Mouse (Mus musculus): ENCODE measurements around the gene Sesn2. TPM values are rescaled to one million over a fixed set of nuclear protein-coding genes. Genes with fewer than 3 reads are reported as not detected.

Sesn2 gene
- polyA plus RNA-seq, 2 experiments: 5.9 to 6.4 TPM

DNA sequence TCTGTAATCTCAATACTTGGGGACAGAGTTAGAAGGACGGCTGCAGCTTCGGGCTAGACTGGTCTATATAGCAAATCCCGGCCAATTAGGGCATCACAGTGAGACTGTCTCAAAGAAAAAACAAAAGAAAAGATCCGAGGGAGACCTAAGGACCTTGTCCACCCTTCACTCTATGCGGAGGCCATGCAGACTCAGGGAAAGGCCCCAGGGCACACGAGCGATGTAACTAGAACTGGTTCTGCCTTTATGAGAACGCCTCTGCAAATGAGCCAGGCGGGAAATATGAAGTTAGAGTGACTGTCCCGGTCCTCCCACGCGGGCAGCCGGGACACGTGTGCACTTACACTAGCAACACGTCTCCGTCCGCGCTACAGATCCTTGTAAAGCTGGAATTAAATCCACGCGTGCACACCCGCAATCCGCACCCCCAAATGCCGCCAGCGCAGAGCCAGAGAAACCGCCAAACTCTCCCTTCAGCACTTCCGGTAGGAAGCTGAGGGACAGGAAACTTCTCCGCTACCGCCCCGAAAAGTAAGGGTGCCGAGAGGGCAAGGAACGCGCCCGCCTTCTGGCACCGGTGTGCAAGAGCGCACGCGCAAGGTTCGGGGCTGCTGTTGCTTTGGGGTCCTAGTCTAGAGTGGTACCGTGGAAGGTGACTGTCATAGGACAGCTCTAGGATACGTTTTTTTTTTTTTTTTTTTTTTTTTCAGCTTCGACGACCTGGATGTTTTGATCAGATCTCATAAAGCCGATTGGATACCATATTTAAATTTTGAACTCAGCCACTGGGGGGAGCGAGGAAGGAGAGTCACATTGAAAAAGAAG lies 46.7 kb downstream of the Sesn2 start, which contains the start of gene Med18:
TSS of gene Med18 (minus strand) at position 492 of the 825 bp plus-strand sequence.
- TF ChIP-seq POLR2A (IDR thresholded peaks at IDR 0.05; ENCODE audit: borderline replicate concordance, extremely low read depth, insufficient read depth, insufficient read length): 0 out of 2 replicates have a peak, but pooled peaks have one; percentile 2
- no peaks in the 10 kb centered on the region for H3K9me3 ChIP-seq (ENCODE audit: control insufficient read depth, low read length)
- under 1% methylated on average over 44 of the region's 44 CpGs for WGBS
- peak within 1 kb of the TSS; percentile 86 for H3K4me3 ChIP-seq (replicated peaks; ENCODE audit: low read length)
- peak within 1 kb of the TSS; percentile 68 for H3K9ac ChIP-seq (ENCODE audit: low read depth, low read length, severe bottlenecking)
- H3K4me1 ChIP-seq (ENCODE audit: control insufficient read depth, insufficient read depth, low read length): peaks cover 15% of the 10 kb centered on the region
- peak within 1 kb of the TSS; percentile 82 for H3K4me2 ChIP-seq (replicated peaks; ENCODE audit: low read depth, low read length, severe bottlenecking)
- ATAC-seq (ENCODE audit: low FRiP score, low read depth): peak; percentile 93
- peak within 1 kb of the TSS; percentile 59; the same call in 1 of the 2 replicates for H3K27ac ChIP-seq (replicated peaks; ENCODE audit: low read depth, low read length)
- no peaks in the 10 kb centered on the region for H3K27me3 ChIP-seq (ENCODE audit: control insufficient read depth, insufficient read depth, low read length)
- peak; percentile 95 for DNase-seq (ENCODE audit: low spot score)
- H3K36me3 ChIP-seq (ENCODE audit: control insufficient read depth, insufficient read depth, low read length): peaks cover 22% of the 10 kb centered on the region

DNA sequence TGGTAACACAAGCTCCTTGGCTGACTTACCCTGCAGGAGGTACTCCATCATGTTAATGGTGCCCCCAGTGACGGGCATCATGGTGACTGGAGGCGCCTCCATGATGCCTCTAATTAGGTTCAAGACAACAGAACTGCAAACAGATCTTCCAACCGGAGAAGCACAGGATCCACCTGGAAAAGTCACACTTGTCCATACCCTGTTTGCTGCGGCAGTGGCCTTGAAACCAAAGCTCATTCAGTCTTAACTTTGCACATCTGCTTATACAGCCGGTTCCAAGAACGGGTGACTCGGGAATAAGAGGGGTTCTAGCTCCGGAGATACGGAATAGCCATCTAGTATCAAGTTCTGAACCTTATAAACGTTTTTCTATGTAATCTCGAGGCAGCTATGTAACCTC lies 47.5 kb downstream of the Sesn2 start:
- peak overlapping the region; percentile 68 for H3K9ac ChIP-seq (ENCODE audit: low read depth, low read length, severe bottlenecking)
- H3K27me3 ChIP-seq (ENCODE audit: control insufficient read depth, insufficient read depth, low read length): no peaks in the 10 kb centered on the region
- peaks cover 28% of the 10 kb centered on the region for H3K36me3 ChIP-seq (ENCODE audit: control insufficient read depth, insufficient read depth, low read length)
- no peak overlapping the region for H3K27ac ChIP-seq (replicated peaks; ENCODE audit: low read depth, low read length)
- H3K9me3 ChIP-seq (ENCODE audit: control insufficient read depth, low read length): no peaks in the 10 kb centered on the region
- peak overlapping the region; percentile 82 for H3K4me2 ChIP-seq (replicated peaks; ENCODE audit: low read depth, low read length, severe bottlenecking)
- peaks cover 15% of the 10 kb centered on the region for H3K4me1 ChIP-seq (ENCODE audit: control insufficient read depth, insufficient read depth, low read length)
- ATAC-seq (ENCODE audit: low FRiP score, low read depth): no peak
- H3K4me3 ChIP-seq (replicated peaks; ENCODE audit: low read length): peak overlapping the region; percentile 86
- no peak for TF ChIP-seq POLR2A (IDR thresholded peaks at IDR 0.05; ENCODE audit: borderline replicate concordance, extremely low read depth, insufficient read depth, insufficient read length)
- 10% methylated on average over 11 of the region's 11 CpGs for WGBS
- no peak for DNase-seq (ENCODE audit: low spot score)

DNA sequence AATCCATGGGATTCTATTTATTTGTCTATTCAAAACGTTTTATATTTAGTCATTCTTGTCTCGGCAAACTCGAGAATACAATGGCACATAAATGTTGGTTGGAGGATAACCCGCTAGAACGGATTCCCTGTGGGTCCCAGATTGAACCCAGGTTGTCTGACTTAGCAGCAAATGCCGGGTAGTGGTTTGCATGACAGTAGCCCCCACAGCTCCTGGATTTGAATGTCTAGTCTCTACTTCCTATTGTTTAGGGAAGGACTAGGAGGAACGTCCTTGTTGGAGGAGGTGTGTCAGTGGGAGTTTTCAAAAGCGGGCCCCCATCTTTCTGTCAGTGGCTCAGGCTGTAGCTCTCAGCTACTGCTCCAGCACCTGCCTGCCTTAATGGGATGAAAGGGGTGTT lies 50.1 kb downstream of the Sesn2 start:
- H3K27me3 ChIP-seq (ENCODE audit: control insufficient read depth, insufficient read depth, low read length): no peaks in the 10 kb centered on the region
- H3K4me3 ChIP-seq (replicated peaks; ENCODE audit: low read length): no peak overlapping the region
- DNase-seq (ENCODE audit: low spot score) (no peak), ATAC-seq (ENCODE audit: low FRiP score, low read depth) (no peak)
- TF ChIP-seq POLR2A (IDR thresholded peaks at IDR 0.05; ENCODE audit: borderline replicate concordance, extremely low read depth, insufficient read depth, insufficient read length): no peak
- H3K9me3 ChIP-seq (ENCODE audit: control insufficient read depth, low read length): no peaks in the 10 kb centered on the region
- H3K9ac ChIP-seq (ENCODE audit: low read depth, low read length, severe bottlenecking): no peak overlapping the region
- no peak overlapping the region for H3K4me2 ChIP-seq (replicated peaks; ENCODE audit: low read depth, low read length, severe bottlenecking)
- H3K4me1 ChIP-seq (ENCODE audit: control insufficient read depth, insufficient read depth, low read length): peaks cover 15% of the 10 kb centered on the region
- peaks cover 34% of the 10 kb centered on the region for H3K36me3 ChIP-seq (ENCODE audit: control insufficient read depth, insufficient read depth, low read length)
- WGBS: 94% methylated on average over 8 of the region's 8 CpGs
- no peak overlapping the region for H3K27ac ChIP-seq (replicated peaks; ENCODE audit: low read depth, low read length)

DNA sequence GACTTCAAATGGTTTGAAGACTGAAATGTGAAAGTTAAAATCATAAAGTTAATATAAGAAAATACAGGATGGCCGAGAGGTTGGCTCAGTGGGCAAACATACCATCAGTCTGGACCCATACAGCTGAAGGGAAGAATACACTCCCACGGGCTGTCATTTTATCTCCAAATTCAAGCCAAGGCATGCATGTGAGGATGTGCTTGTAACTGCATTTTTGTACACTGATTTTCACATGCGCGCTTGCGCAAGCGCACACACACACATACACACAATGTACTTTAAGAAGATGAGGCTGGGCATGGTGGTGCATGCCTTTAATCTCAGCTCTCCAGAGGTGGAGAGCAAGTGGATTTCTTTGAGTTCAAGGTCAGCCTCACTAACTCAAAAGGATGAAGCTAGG lies 54.7 kb downstream of the Sesn2 start:
- Histone ChIP-seq H3K4me3 (replicated peaks; ENCODE audit: low read length) (no peak overlapping the region), H3K9me3 (ENCODE audit: control insufficient read depth, low read length) (no peaks in the 10 kb centered on the region), H3K27ac (replicated peaks; ENCODE audit: low read depth, low read length) (no peak overlapping the region), H3K4me2 (replicated peaks; ENCODE audit: low read depth, low read length, severe bottlenecking) (no peak overlapping the region), H3K27me3 (ENCODE audit: control insufficient read depth, insufficient read depth, low read length) (no peaks in the 10 kb centered on the region), H3K9ac (ENCODE audit: low read depth, low read length, severe bottlenecking) (no peak overlapping the region), H3K4me1 (ENCODE audit: control insufficient read depth, insufficient read depth, low read length) (no peaks in the 10 kb centered on the region), H3K36me3 (ENCODE audit: control insufficient read depth, insufficient read depth, low read length) (peaks cover 28% of the 10 kb centered on the region)
- ATAC-seq (ENCODE audit: low FRiP score, low read depth): no peak
- 86% methylated on average over 6 of the region's 6 CpGs for WGBS
- DNase-seq (ENCODE audit: low spot score): no peak
- TF ChIP-seq POLR2A (IDR thresholded peaks at IDR 0.05; ENCODE audit: borderline replicate concordance, extremely low read depth, insufficient read depth, insufficient read length): no peak

DNA sequence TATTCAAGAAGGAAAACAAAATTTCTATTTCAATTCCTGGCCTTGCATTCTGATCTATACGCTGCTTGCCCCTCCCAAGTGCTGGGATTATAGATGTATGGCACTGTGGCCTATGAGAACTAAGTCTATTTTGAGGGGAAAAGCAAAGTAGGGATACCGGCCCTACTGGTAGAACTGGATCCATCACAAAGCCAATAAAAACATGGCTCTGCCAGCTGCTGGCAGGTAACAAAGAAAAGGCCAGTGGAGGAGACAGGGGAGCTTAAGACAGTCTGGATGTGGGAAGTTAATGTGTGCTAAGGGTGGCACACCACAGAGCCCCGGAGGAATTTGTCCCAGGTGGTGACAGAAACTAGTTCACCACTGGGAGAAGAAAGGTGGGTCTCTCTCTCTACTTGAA lies 55.2 kb downstream of the Sesn2 start:
- no peaks in the 10 kb centered on the region for H3K9me3 ChIP-seq (ENCODE audit: control insufficient read depth, low read length)
- H3K27ac ChIP-seq (replicated peaks; ENCODE audit: low read depth, low read length): no peak overlapping the region; the same call in 1 of the 2 replicates
- no peak for TF ChIP-seq POLR2A (IDR thresholded peaks at IDR 0.05; ENCODE audit: borderline replicate concordance, extremely low read depth, insufficient read depth, insufficient read length)
- ATAC-seq (ENCODE audit: low FRiP score, low read depth) (no peak), DNase-seq (ENCODE audit: low spot score) (peak; percentile 28)
- no peaks in the 10 kb centered on the region for H3K4me1 ChIP-seq (ENCODE audit: control insufficient read depth, insufficient read depth, low read length)
- H3K4me3 ChIP-seq (replicated peaks; ENCODE audit: low read length): no peak overlapping the region
- H3K4me2 ChIP-seq (replicated peaks; ENCODE audit: low read depth, low read length, severe bottlenecking): no peak overlapping the region
- no peaks in the 10 kb centered on the region for H3K27me3 ChIP-seq (ENCODE audit: control insufficient read depth, insufficient read depth, low read length)
- WGBS: 72% methylated on average over 3 of the region's 3 CpGs
- peaks cover 24% of the 10 kb centered on the region for H3K36me3 ChIP-seq (ENCODE audit: control insufficient read depth, insufficient read depth, low read length)
- H3K9ac ChIP-seq (ENCODE audit: low read depth, low read length, severe bottlenecking): no peak overlapping the region

Measured in limb, embryonic 14.5 days (tissue).